Mouse (Mus musculus) right cerebral cortex, postnatal 14 days (tissue): ENCODE measurements at regions not wholly inside any gene's neighbourhood (a gene's known extent, or its start where the extent isn't known, plus 50 kb on each side); places are given as distances from the start of the nearest gene placed in this dataset.
A peak's percentile ranks its signal among the peaks of the same experiment; 100 is the strongest.

ENCODE experiments used
- DNase-seq: peaks from one replicate; pipeline ENCODE4 v3.0.0; 2022

- DNase-seq: no peak
Measured at GRCm38 (mm10) chr6:135629236-135629635, 266.9 kb downstream of the Emp1 start.

GRCm38 (mm10) chr6:135632671-135633070 is 270.3 kb downstream of the Emp1 start:
- no peak for DNase-seq

- peak; percentile 75 for DNase-seq
Measured at GRCm38 (mm10) chr6:135636648-135637047, 274.3 kb downstream of the Emp1 start.

- no peak for DNase-seq
Measured at GRCm38 (mm10) chr6:135642711-135643110, 280.4 kb downstream of the Emp1 start.

- no peak for DNase-seq
Measured at GRCm38 (mm10) chr6:135646177-135646576, 283.8 kb downstream of the Emp1 start.

- no peak for DNase-seq
Measured at GRCm38 (mm10) chr6:135653002-135653401, 290.7 kb downstream of the Emp1 start.

- DNase-seq: peak; percentile 13
Measured at GRCm38 (mm10) chr6:135662386-135662785, 300.0 kb downstream of the Emp1 start.

- no peak for DNase-seq
Measured at GRCm38 (mm10) chr6:135662801-135663537, 300.6 kb downstream of the Emp1 start.
